Mouse (Mus musculus) central nervous system, embryonic 11.5 days (tissue): ENCODE results near the gene Nrp1. TPM values are rescaled to one million over a fixed set of nuclear protein-coding genes. Genes with fewer than 3 reads are reported as not detected.

Experiments used
- polyA plus RNA-seq: library from polyadenylated mRNA; depleted of rRNA; stranded (reverse); fragments of >200 nt; gene quantifications from 2 replicates; pipeline ENCODE4 v1.2.3, GENCODE M21; 2012; rRNA removed

The Nrp1 gene
- 14.7 and 25.8 TPM in 2 replicates for polyA plus RNA-seq

GRCm38 (mm10) chr8:128358406-128358755 lies at the start of gene Nrp1:
Gene Nrp1 (plus strand): TSS chr8:128358604.

